Mouse (Mus musculus) neutrophil, adult 5-6 weeks (primary cell): Measurements from ENCODE around the gene Gm10382. TPM values are rescaled to one million over a fixed set of nuclear protein-coding genes. Genes with fewer than 3 reads are reported as not detected.
A peak's percentile ranks its signal among the peaks of the same experiment; 100 is the strongest.
"Not testable (repeated sequence)": the region's sequence is repeated elsewhere in the genome, so short reads cannot be mapped to it uniquely, and the experiment has no call there.

Experiments used
- ATAC-seq: fragments of 151-379, 151-347 bp; 2 replicates; pipeline ENCODE4 v1.8.0; 2017; ENCODE audit warnings: mild to moderate bottlenecking, moderate TSS enrichment; ENCODE audit not compliant: insufficient number of reproducible peaks, poor library complexity, low FRiP score, severe bottlenecking; ENCODE audit errors: extremely low read depth
- total RNA-seq: library from RNA; stranded (forward); fragments of 200-1000 nt; gene quantifications from 2 replicates; pipeline ENCODE4 v1.2.3, GENCODE M21; 2017

Gm10382 gene
- total RNA-seq, 1 experiment from 2014 or later: 1.4 TPM

- ATAC-seq: no peak
Observed at GRCm38 (mm10) chr5:125364851-125365429, 24.2 kb upstream of the Gm10382 start.

GRCm38 (mm10) chr5:125368156-125368555 lies 21.0 kb upstream of the Gm10382 start:
- no peak for ATAC-seq

GRCm38 (mm10) chr5:125368568-125368967 lies 20.6 kb upstream of the Gm10382 start:
- ATAC-seq: peak; percentile 93

- no peak for ATAC-seq
Observed at GRCm38 (mm10) chr5:125370950-125371693, 18.0 kb upstream of the Gm10382 start.

- ATAC-seq: no peak
Observed at GRCm38 (mm10) chr5:125372027-125372426, 17.1 kb upstream of the Gm10382 start.

- ATAC-seq: no peak
Observed at GRCm38 (mm10) chr5:125375871-125376270, 13.3 kb upstream of the Gm10382 start.

GRCm38 (mm10) chr5:125377214-125377613 lies 11.9 kb upstream of the Gm10382 start:
- ATAC-seq: peak; percentile 50; the same call in 1 of the 2 replicates

GRCm38 (mm10) chr5:125378919-125379318 lies 10.2 kb upstream of the Gm10382 start:
- ATAC-seq: no peak

GRCm38 (mm10) chr5:125381954-125382672 lies 7.0 kb upstream of the Gm10382 start:
- no peak for ATAC-seq

- ATAC-seq: peak; percentile 63
Observed at GRCm38 (mm10) chr5:125382673-125383558, 6.2 kb upstream of the Gm10382 start.

- no peak for ATAC-seq
Observed at GRCm38 (mm10) chr5:125383637-125384420, 5.3 kb upstream of the Gm10382 start.

- ATAC-seq: no peak
Observed at GRCm38 (mm10) chr5:125384512-125385214, 4.5 kb upstream of the Gm10382 start.

GRCm38 (mm10) chr5:125385215-125385940 lies 3.7 kb upstream of the Gm10382 start:
- ATAC-seq: no peak

- ATAC-seq: not testable (repeated sequence)
Observed at GRCm38 (mm10) chr5:125387295-125387694, 1.8 kb upstream of the Gm10382 start.

GRCm38 (mm10) chr5:125388358-125389092 lies 597 bp upstream of the Gm10382 start:
- no peak for ATAC-seq
